Mouse (Mus musculus): Measurements from ENCODE around the gene Alg11. TPM values are rescaled to one million over a fixed set of nuclear protein-coding genes. Genes with fewer than 3 reads are reported as not detected.

Alg11 gene
- 7.7 and 9.3 TPM in 2 replicates for polyA plus RNA-seq (2012; ENCODE audit: insufficient read depth, insufficient read length, missing spikeins)

DNA sequence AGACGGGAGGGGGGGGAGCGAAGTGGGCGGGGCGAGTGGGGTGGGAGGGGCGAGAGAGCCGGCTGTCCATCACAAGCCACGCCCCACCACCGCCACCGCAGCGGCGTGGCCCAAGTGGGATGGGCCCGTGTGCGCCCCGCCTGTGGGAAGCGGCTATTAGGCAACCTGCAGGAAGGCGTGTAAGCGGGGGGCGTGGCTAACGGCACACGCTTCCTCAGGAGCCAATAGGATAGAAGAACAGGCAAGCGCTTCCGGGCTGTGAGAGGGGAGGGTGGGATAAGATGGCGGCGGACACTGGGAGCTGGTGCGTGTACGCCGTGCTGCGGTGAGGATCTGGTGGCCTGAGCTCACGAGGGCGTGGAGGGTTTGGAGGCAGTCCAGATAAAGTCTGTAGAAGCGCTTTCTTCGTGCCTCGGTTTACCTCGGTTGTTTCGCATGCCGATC is at the start of gene Alg11:
Gene Alg11, plus strand, starts transcription at position 276 of the 444 bp plus-strand sequence.
- no peak within 1 kb of the TSS for H3K27ac ChIP-seq (ENCODE audit: insufficient read depth, low read depth, low read length)
- no peak for TF ChIP-seq POLR2A (IDR thresholded peaks at IDR 0.05; ENCODE audit: borderline replicate concordance, low read depth, low read length)
- no peak for TF ChIP-seq CTCF (IDR thresholded peaks at IDR 0.05; ENCODE audit: low read depth, low read length)

DNA sequence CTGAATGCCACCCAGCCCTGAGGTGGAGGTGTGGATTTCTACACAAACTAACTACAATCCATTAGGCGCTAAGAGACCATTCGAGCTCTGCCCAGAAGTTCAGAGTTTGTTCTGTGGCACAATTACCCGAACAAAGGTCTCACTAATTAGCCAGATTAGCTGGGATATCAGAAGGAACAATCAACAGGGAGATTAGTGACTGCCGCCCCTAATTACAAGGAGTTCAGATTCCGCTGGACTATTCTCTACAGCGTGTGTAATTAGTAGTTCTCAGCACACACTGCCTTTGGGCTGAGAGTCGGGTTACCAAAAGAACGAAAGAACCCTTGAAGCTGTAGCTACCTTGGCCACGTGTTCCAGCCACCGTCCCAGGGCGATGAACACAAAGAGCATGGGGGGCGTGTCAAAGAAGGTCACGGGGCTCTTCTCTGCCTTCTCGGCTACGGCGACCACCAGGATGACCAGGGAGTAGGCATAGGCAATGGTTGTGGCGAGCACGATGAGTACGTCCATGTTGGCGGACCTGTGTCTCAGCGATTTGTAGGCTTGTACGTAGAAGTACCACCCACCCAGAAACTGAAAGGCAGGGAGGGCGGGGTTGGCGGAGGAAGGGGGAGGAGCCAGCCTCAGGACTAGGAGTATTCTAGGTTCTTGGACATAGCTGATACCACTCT is 47.4 kb upstream of the Alg11 start:
- Histone ChIP-seq H3K27ac (ENCODE audit: insufficient read depth, low read depth, low read length) (no peak overlapping the region), H3K4me3 (ENCODE audit: insufficient read depth, low read length) (no peak overlapping the region), H3K4me1 (ENCODE audit: control insufficient read depth, insufficient read depth, low read length) (no peaks in the 10 kb centered on the region)
- TF ChIP-seq POLR2A (IDR thresholded peaks at IDR 0.05; ENCODE audit: borderline replicate concordance, low read depth, low read length) (no peak), CTCF (IDR thresholded peaks at IDR 0.05; ENCODE audit: low read depth, low read length) (no peak)

More for the DNA sequence above, at the start of gene Alg11:
- Histone ChIP-seq H3K4me1 (ENCODE audit: control insufficient read depth, insufficient read depth, low read length) (no peaks in the 10 kb centered on the region), H3K4me3 (ENCODE audit: insufficient read depth, low read length) (peak within 1 kb of the TSS; percentile 76)

DNA sequence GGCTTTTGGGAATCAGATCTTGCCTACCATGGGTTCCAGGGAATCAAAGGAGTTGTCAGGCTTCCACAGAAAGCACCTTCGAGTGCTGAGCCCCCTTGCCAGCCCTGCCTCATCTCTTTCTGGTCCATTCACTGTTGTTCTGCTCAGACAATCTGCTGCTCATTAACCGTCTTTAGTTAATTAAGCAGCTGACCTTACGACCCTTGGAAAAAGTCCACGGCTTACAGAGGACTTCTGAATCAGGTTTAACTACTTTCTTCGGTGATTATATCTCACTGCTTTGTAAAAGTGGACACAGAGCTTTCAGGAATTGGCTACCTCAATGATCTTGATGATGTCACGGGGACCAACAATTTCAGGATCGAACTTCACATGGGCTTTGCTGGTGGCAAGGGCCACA is 42.8 kb upstream of the Alg11 start:
- Histone ChIP-seq H3K4me1 (ENCODE audit: control insufficient read depth, insufficient read depth, low read length) (no peaks in the 10 kb centered on the region), H3K4me3 (ENCODE audit: insufficient read depth, low read length) (no peak overlapping the region), H3K27ac (ENCODE audit: insufficient read depth, low read depth, low read length) (no peak overlapping the region)
- TF ChIP-seq CTCF (IDR thresholded peaks at IDR 0.05; ENCODE audit: low read depth, low read length) (no peak), POLR2A (IDR thresholded peaks at IDR 0.05; ENCODE audit: borderline replicate concordance, low read depth, low read length) (no peak)

DNA sequence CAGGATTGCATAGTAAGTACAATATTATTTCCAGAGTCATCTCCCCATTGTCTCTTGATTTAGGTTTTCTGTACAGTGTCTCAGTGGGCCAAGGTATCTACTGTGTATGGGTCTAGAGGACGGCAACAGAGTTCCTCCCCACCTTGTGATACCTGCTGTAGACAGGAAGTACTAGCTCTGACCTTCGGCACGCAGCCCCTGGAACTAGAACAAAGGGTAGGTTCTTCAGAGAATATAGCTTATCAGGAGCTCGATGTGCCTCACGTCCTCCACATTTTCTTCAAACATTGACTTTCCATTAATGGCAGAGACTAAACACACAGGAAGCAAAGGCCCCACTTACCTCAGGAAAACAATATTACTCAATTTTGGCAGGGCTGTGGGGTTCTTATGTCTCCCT is 41.0 kb upstream of the Alg11 start:
- H3K4me1 ChIP-seq (ENCODE audit: control insufficient read depth, insufficient read depth, low read length), result no peaks in the 10 kb centered on the region
- no peak for TF ChIP-seq POLR2A (IDR thresholded peaks at IDR 0.05; ENCODE audit: borderline replicate concordance, low read depth, low read length)
- no peak for TF ChIP-seq CTCF (IDR thresholded peaks at IDR 0.05; ENCODE audit: low read depth, low read length)
- H3K27ac ChIP-seq (ENCODE audit: insufficient read depth, low read depth, low read length), result no peak overlapping the region
- no peak overlapping the region for H3K4me3 ChIP-seq (ENCODE audit: insufficient read depth, low read length)

DNA sequence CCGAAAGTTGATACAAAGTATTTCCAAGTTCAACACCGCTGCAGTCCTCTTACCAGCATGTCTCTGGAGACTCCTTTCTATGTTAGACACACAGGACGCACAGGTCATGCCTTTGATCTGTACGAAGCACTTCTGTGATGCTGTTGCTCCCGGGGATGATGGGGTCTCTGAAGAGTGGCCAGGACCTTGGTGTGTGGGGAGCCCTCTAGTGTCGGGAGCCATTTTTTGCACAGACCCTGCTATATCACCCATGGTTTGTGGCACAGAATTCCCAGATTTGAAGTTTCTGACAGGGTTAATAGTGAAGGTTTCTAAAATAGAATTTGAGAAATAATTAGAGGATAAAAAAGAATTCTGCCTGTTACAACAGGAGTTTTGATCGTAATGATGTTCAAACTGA is 38.3 kb upstream of the Alg11 start:
- Histone ChIP-seq H3K4me3 (ENCODE audit: insufficient read depth, low read length) (no peak overlapping the region), H3K27ac (ENCODE audit: insufficient read depth, low read depth, low read length) (no peak overlapping the region), H3K4me1 (ENCODE audit: control insufficient read depth, insufficient read depth, low read length) (no peaks in the 10 kb centered on the region)
- TF ChIP-seq POLR2A (IDR thresholded peaks at IDR 0.05; ENCODE audit: borderline replicate concordance, low read depth, low read length), result no peak
- TF ChIP-seq CTCF (IDR thresholded peaks at IDR 0.05; ENCODE audit: low read depth, low read length), result no peak

DNA sequence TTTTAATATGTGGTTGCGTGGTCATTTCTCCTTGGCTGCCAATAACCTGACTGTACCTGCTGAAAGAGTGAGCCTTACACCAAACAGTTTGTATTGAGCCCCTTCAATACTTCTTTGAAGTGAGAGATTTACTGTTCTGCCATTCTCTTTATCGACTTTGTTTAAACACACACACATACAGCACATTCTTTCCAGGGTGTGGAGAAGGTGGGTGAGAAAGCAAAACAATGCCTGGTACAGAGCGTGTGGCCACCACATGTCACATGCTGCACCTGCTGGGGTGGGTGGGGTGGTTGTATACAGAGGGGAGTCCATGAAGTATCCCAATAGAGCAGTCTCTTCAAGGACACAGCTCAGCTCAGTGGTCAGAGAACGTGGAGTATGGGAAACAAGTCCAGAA is 35.3 kb upstream of the Alg11 start:
- TF ChIP-seq CTCF (IDR thresholded peaks at IDR 0.05; ENCODE audit: low read depth, low read length) (no peak), POLR2A (IDR thresholded peaks at IDR 0.05; ENCODE audit: borderline replicate concordance, low read depth, low read length) (no peak)
- Histone ChIP-seq H3K27ac (ENCODE audit: insufficient read depth, low read depth, low read length) (no peak overlapping the region), H3K4me1 (ENCODE audit: control insufficient read depth, insufficient read depth, low read length) (no peaks in the 10 kb centered on the region), H3K4me3 (ENCODE audit: insufficient read depth, low read length) (no peak overlapping the region)

DNA sequence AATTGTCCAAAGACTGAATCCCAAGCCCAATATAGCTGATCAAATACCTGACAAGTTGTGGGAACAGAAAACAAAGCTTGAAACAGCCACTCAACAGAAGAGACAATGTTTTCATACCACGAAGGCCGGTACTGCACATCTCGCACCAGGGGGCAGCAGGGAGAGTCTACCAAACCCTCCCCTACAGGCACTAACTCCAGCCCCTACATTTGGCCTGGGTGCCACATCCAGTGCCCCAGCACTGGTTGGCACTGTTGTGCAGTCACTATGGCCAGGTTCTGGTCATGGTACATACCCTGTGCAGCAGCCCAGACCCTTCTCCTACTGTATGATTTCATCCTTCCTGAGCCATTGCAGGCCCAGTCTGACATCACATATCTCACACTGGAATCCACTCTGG is 31.5 kb upstream of the Alg11 start:
- Histone ChIP-seq H3K27ac (ENCODE audit: insufficient read depth, low read depth, low read length) (no peak overlapping the region), H3K4me1 (ENCODE audit: control insufficient read depth, insufficient read depth, low read length) (no peaks in the 10 kb centered on the region), H3K4me3 (ENCODE audit: insufficient read depth, low read length) (no peak overlapping the region)
- TF ChIP-seq POLR2A (IDR thresholded peaks at IDR 0.05; ENCODE audit: borderline replicate concordance, low read depth, low read length) (no peak), CTCF (IDR thresholded peaks at IDR 0.05; ENCODE audit: low read depth, low read length) (no peak)

DNA sequence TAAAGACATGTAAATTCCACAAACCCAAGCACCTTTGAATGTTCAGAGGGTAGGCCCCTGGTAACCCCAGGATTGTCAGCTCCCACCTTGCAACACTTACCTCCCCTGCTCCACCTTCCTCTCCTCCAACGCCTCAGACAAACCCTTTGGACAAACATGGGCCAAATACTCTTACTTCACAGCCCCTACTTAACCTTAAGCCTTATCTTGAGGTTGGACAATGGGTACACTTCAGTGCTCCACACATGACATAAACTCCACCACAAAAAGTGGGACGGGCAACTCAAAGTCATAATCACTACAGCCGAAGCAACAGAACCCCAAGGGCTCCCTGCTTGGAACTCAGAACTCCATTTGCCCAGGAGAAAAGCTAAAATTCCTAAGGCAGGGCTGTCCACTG is 29.5 kb upstream of the Alg11 start:
- no peak overlapping the region for H3K4me3 ChIP-seq (ENCODE audit: insufficient read depth, low read length)
- H3K27ac ChIP-seq (ENCODE audit: insufficient read depth, low read depth, low read length), result no peak overlapping the region
- no peaks in the 10 kb centered on the region for H3K4me1 ChIP-seq (ENCODE audit: control insufficient read depth, insufficient read depth, low read length)
- TF ChIP-seq POLR2A (IDR thresholded peaks at IDR 0.05; ENCODE audit: borderline replicate concordance, low read depth, low read length) (no peak), CTCF (IDR thresholded peaks at IDR 0.05; ENCODE audit: low read depth, low read length) (no peak)

DNA sequence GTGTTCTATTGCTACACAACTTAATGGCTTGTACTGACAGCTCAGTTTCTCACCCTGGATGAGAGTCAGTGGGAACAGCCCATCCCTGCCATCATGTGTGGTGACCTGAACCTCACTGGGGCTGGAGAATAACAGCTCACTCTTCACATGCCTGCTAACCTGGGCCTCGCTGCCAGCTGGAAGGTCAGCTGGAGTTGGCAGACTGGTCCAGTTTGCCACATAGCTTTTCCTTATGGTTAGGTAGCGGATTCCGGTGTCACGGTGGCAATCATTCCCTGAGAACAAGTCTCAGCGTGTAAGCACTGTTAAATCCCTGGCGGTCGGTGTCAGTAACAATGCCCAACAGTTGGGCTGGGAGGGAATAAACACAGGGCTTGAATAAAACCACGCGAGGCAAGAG is 24.4 kb upstream of the Alg11 start:
- Histone ChIP-seq H3K4me3 (ENCODE audit: insufficient read depth, low read length) (no peak overlapping the region), H3K27ac (ENCODE audit: insufficient read depth, low read depth, low read length) (no peak overlapping the region), H3K4me1 (ENCODE audit: control insufficient read depth, insufficient read depth, low read length) (no peaks in the 10 kb centered on the region)
- TF ChIP-seq CTCF (IDR thresholded peaks at IDR 0.05; ENCODE audit: low read depth, low read length) (no peak), POLR2A (IDR thresholded peaks at IDR 0.05; ENCODE audit: borderline replicate concordance, low read depth, low read length) (no peak)

DNA sequence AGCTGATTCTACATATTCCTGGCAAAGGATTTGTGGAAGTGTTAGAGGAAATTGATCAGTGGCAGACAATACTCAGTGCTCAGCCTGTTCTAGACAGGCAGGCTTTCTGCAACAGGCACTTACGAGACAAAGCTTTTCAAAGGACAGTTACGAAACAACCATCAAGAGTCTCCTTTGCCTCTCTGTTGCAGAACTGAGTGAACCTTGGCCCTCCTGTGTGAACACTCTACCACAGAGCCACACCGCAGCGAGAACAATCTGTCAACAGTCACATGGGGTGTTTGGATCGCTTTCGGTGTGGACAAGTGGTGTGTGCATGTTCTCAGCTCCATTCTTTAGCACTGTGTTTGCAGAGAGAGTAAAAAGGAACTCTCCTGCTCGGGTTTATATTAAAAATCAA is 23.5 kb upstream of the Alg11 start:
- Histone ChIP-seq H3K4me1 (ENCODE audit: control insufficient read depth, insufficient read depth, low read length) (no peaks in the 10 kb centered on the region), H3K27ac (ENCODE audit: insufficient read depth, low read depth, low read length) (no peak overlapping the region), H3K4me3 (ENCODE audit: insufficient read depth, low read length) (no peak overlapping the region)
- TF ChIP-seq POLR2A (IDR thresholded peaks at IDR 0.05; ENCODE audit: borderline replicate concordance, low read depth, low read length) (no peak), CTCF (IDR thresholded peaks at IDR 0.05; ENCODE audit: low read depth, low read length) (no peak)

Measured in bone marrow macrophage, adult 2 months (primary cell).